19 mouse cellular contexts compared by ENCODE assay signal in genomic region chr12:17732006-17732405, GRCm38 (mm10). TPM values are rescaled to one million over a fixed set of nuclear protein-coding genes. Genes with fewer than 3 reads are reported as not detected.
DNase-seq lines count a peak whose midpoint lies in the region; ATAC-seq and TF ChIP-seq lines count a peak whose summit lies in the region.
"Had no signal": no experiment of that assay in that cellular context is flagged by ENCODE, and none has a peak within 500 bp of the region (broad histone marks: within the 10 kb centered on the region; RNA-seq: fewer than 3 reads in every experiment).

No protein-coding gene starts in this region.

- H3K4me3 ChIP-seq in kidney, adult 2 months (ENCODE audit: insufficient read depth, low read depth, low read length) = no peak overlapping the region
- H3K4me3 ChIP-seq in embryonic facial prominence, embryonic 15.5 days (replicated peaks) = no peak overlapping the region
- no peak overlapping the region for H3K4me3 ChIP-seq in kidney, embryonic 14.5 days (ENCODE audit: low read length)
- H3K4me3 ChIP-seq in limb, embryonic 10.5 days = no peak overlapping the region
- H3K4me3 ChIP-seq: hindbrain, embryonic 13.5 days; left cerebral cortex, adult 2 months; limb, embryonic 12.5 days; liver, embryonic 13.5 days had no signal

- H3K4me1 ChIP-seq in kidney, adult 2 months (ENCODE audit: control insufficient read depth, insufficient read depth, low read length) = peaks cover 46% of the 10 kb centered on the region
- peaks cover 56% of the 10 kb centered on the region for H3K4me1 ChIP-seq in embryonic facial prominence, embryonic 15.5 days
- H3K4me1 ChIP-seq in kidney, embryonic 14.5 days (ENCODE audit: control insufficient read depth, insufficient read depth, low read length) = peaks cover 50% of the 10 kb centered on the region
- H3K4me1 ChIP-seq in limb, embryonic 10.5 days = peaks cover 44% of the 10 kb centered on the region

- no peak overlapping the region for H3K4me2 ChIP-seq in embryonic facial prominence, embryonic 15.5 days (replicated peaks)
- H3K4me2 ChIP-seq in kidney, embryonic 14.5 days (replicated peaks; ENCODE audit: low read depth, low read length) = no peak overlapping the region
- H3K4me2 ChIP-seq: hindbrain, embryonic 13.5 days; limb, embryonic 12.5 days; liver, embryonic 13.5 days had no signal

- no peaks in the 10 kb centered on the region for H3K27me3 ChIP-seq in kidney, adult 2 months (replicated peaks; ENCODE audit: control insufficient read depth, insufficient read depth, low read length)
- no peaks in the 10 kb centered on the region for H3K27me3 ChIP-seq in embryonic facial prominence, embryonic 15.5 days
- H3K27me3 ChIP-seq in kidney, embryonic 14.5 days (ENCODE audit: control insufficient read depth, insufficient read depth, low read length) = no peaks in the 10 kb centered on the region
- H3K27me3 ChIP-seq in limb, embryonic 10.5 days (ENCODE audit: low read depth, poor library complexity, severe bottlenecking) = no peaks in the 10 kb centered on the region
- H3K27me3 ChIP-seq: hindbrain, embryonic 13.5 days; limb, embryonic 12.5 days; liver, embryonic 13.5 days had no signal

- H3K36me3 ChIP-seq in kidney, adult 2 months (ENCODE audit: control insufficient read depth, insufficient read depth, low read length) = no peaks in the 10 kb centered on the region
- no peaks in the 10 kb centered on the region for H3K36me3 ChIP-seq in embryonic facial prominence, embryonic 15.5 days
- no peaks in the 10 kb centered on the region for H3K36me3 ChIP-seq in kidney, embryonic 14.5 days (ENCODE audit: control insufficient read depth, insufficient read depth, low read length)
- no peaks in the 10 kb centered on the region for H3K36me3 ChIP-seq in limb, embryonic 10.5 days
- H3K36me3 ChIP-seq: hindbrain, embryonic 13.5 days; limb, embryonic 12.5 days; liver, embryonic 13.5 days had no signal

- no peak for ATAC-seq in embryonic facial prominence, embryonic 15.5 days (ENCODE audit: insufficient number of reproducible peaks, low FRiP score, low TSS enrichment, low read depth)
- no peak for ATAC-seq in kidney, embryonic 14.5 days (ENCODE audit: low FRiP score, low TSS enrichment)
- ATAC-seq in inflammation-experienced regulatory T-cells, adult 6 months = no peak
- ATAC-seq: forebrain, postnatal 0 days had no signal

- TF ChIP-seq CTCF in kidney, adult 2 months (conservative IDR thresholded peaks at IDR 0.05; ENCODE audit: insufficient read depth, insufficient read length, low read depth, low read length) = no peak

- H3K9ac ChIP-seq in embryonic facial prominence, embryonic 15.5 days = no peak overlapping the region
- H3K9ac ChIP-seq in kidney, embryonic 14.5 days (ENCODE audit: low read depth, low read length) = no peak overlapping the region
- H3K9ac ChIP-seq: forebrain, postnatal 0 days; hindbrain, embryonic 13.5 days; limb, embryonic 12.5 days; liver, embryonic 13.5 days had no signal

- WGBS in kidney, adult 2 months = 49% methylated on average over 7 of the region's 7 CpGs
- 72% methylated on average over 7 of the region's 7 CpGs for WGBS in embryonic facial prominence, embryonic 15.5 days
- 71% methylated on average over 7 of the region's 7 CpGs for WGBS in kidney, embryonic 14.5 days
- WGBS in limb, embryonic 10.5 days = 83% methylated on average over 7 of the region's 7 CpGs

- DNase-seq in kidney, adult 2 months = peak; percentile 67
- DNase-seq in kidney, postnatal 4 days = no peak
- no peak for DNase-seq in limb, embryonic 10.5 days (ENCODE audit: low spot score)
- DNase-seq in left cerebral cortex, adult 8-10 months (ENCODE audit: low spot score in 2 of 2) = no peak
- DNase-seq: adrenal gland, adult 8-10 months; cerebellum, adult 8-10 months; forebrain, postnatal 0 days; gastrocnemius, postnatal 36 days; liver, embryonic 13.5 days; lung, postnatal 4 days; retina, postnatal 1 day; right cerebral cortex, postnatal 4 days; thymus, postnatal 25 days had no signal

- no peak overlapping the region for H3K27ac ChIP-seq in kidney, adult 2 months (ENCODE audit: insufficient read depth, low read depth, low read length)
- 0 out of 2 replicates have a peak overlapping the region, but pooled peaks have one; percentile 68 for H3K27ac ChIP-seq in embryonic facial prominence, embryonic 15.5 days (replicated peaks)
- H3K27ac ChIP-seq in kidney, embryonic 14.5 days (ENCODE audit: low read depth, low read length) = peak overlapping the region; percentile 32; the same call in 1 of the 2 replicates
- H3K27ac ChIP-seq in limb, embryonic 10.5 days = peak overlapping the region; percentile 56; the same call in 1 of the 2 replicates
- H3K27ac ChIP-seq: left cerebral cortex, adult 2 months; liver, embryonic 13.5 days had no signal

- no peaks in the 10 kb centered on the region for H3K9me3 ChIP-seq in embryonic facial prominence, embryonic 15.5 days (replicated peaks)
- H3K9me3 ChIP-seq in kidney, embryonic 14.5 days (ENCODE audit: control insufficient read depth, low read length) = no peaks in the 10 kb centered on the region
- no peaks in the 10 kb centered on the region for H3K9me3 ChIP-seq in limb, embryonic 10.5 days (replicated peaks)
- H3K9me3 ChIP-seq: hindbrain, embryonic 13.5 days; limb, embryonic 12.5 days; liver, embryonic 13.5 days had no signal

- no peak for TF ChIP-seq POLR2A in kidney, adult 2 months (IDR thresholded peaks at IDR 0.05; ENCODE audit: low read depth, low read length)

RNA-seq across cellular contexts. Expression of gene Hpcal1, which starts 41.4 kb away (rescaled TPM):
- polyA plus RNA-seq in kidney, adult 2 months (2012; rRNA removed) = 128 and 144 TPM in 2 replicates
- polyA plus RNA-seq in embryonic facial prominence, embryonic 15.5 days (2015; fragmentation: Nextera tagmentation; extraction: Ambion mirVana) = 57.2 and 60.5 TPM in 2 replicates
- 44.8 and 58.1 TPM in 2 replicates for polyA plus RNA-seq in kidney, embryonic 14.5 days (2014; fragmentation: Nextera tagmentation; extraction: Ambion mirVana)
- polyA plus RNA-seq in limb, embryonic 10.5 days (2016; fragmentation: Nextera tagmentation; extraction: Ambion mirVana) = 34.2 and 35.3 TPM in 2 replicates
- total RNA-seq in left cerebral cortex, adult 8-10 months (2022) = 10 to 100 TPM; 64.4 to 81.1 (median 79.0) TPM
- 100 to 1,000 TPM in 1 of 3 experiments, 10 to 100 TPM in 2; 55.6 to 103 (median 69.5) TPM for polyA plus RNA-seq in inflammation-experienced regulatory T-cells, adult 6 months (2017; shearing (Covaris generic))
